Mouse (Mus musculus): ENCODE results near the gene Sst. TPM values are rescaled to one million over a fixed set of nuclear protein-coding genes. Genes with fewer than 3 reads are reported as not detected.
"Not testable (repeated sequence)": the region's sequence is repeated elsewhere in the genome, so short reads cannot be mapped to it uniquely, and the experiment has no call there.

The Sst gene
- polyA plus RNA-seq, 1 experiment from 2014 or later: 66.4 TPM

GRCm38 (mm10) chr16:23908076-23909014 lies 17.6 kb upstream of the Sst start:
- not testable (repeated sequence) for H3K4me1 ChIP-seq; ATAC-seq (ENCODE audit: low FRiP score); H3K9ac ChIP-seq; H3K9me3 ChIP-seq (replicated peaks); H3K4me2 ChIP-seq (replicated peaks); H3K27me3 ChIP-seq; H3K4me3 ChIP-seq; H3K36me3 ChIP-seq; H3K27ac ChIP-seq
- WGBS: 89% methylated on average over 9 of the region's 9 CpGs

- not testable (repeated sequence) for H3K9ac ChIP-seq; H3K27ac ChIP-seq; ATAC-seq (ENCODE audit: low FRiP score); H3K4me2 ChIP-seq (replicated peaks); H3K4me3 ChIP-seq; H3K4me1 ChIP-seq; H3K27me3 ChIP-seq; H3K9me3 ChIP-seq (replicated peaks); H3K36me3 ChIP-seq
- WGBS: 85% methylated on average over 3 of the region's 3 CpGs
Measured at GRCm38 (mm10) chr16:23906586-23906985, 15.8 kb upstream of the Sst start.

GRCm38 (mm10) chr16:23901411-23901810 lies 10.7 kb upstream of the Sst start:
- Histone ChIP-seq H3K4me3 (no peak overlapping the region), H3K4me2 (replicated peaks) (no peak overlapping the region), H3K9me3 (replicated peaks) (no peaks in the 10 kb centered on the region), H3K9ac (no peak overlapping the region), H3K27me3 (no peaks in the 10 kb centered on the region; the same call in 1 of the 2 replicates), H3K4me1 (peaks cover 15% of the 10 kb centered on the region), H3K27ac (no peak overlapping the region), H3K36me3 (no peaks in the 10 kb centered on the region)
- no peak for ATAC-seq (ENCODE audit: low FRiP score)
- 86% methylated on average over 7 of the region's 7 CpGs for WGBS

- H3K9me3 ChIP-seq (replicated peaks): no peaks in the 10 kb centered on the region
- no peak overlapping the region for H3K4me2 ChIP-seq (replicated peaks)
- no peaks in the 10 kb centered on the region for H3K36me3 ChIP-seq
- H3K4me3 ChIP-seq: no peak overlapping the region
- H3K27me3 ChIP-seq: peaks cover under 1% of the 10 kb centered on the region; the same call in 1 of the 2 replicates
- H3K27ac ChIP-seq: no peak overlapping the region
- no peak for ATAC-seq (ENCODE audit: low FRiP score)
- peaks cover 15% of the 10 kb centered on the region for H3K4me1 ChIP-seq
- no peak overlapping the region for H3K9ac ChIP-seq
- 82% methylated on average over 4 of the region's 4 CpGs for WGBS
Measured at GRCm38 (mm10) chr16:23900061-23900460, 9.3 kb upstream of the Sst start.

GRCm38 (mm10) chr16:23898840-23899239 lies 8.1 kb upstream of the Sst start:
- Histone ChIP-seq H3K27me3 (peaks cover 5% of the 10 kb centered on the region; the same call in 1 of the 2 replicates), H3K9me3 (replicated peaks) (no peaks in the 10 kb centered on the region), H3K36me3 (no peaks in the 10 kb centered on the region), H3K9ac (no peak overlapping the region), H3K4me1 (peaks cover 15% of the 10 kb centered on the region), H3K27ac (no peak overlapping the region), H3K4me3 (no peak overlapping the region), H3K4me2 (replicated peaks) (peak overlapping the region; percentile 53)
- ATAC-seq (ENCODE audit: low FRiP score): peak; percentile 86
- 16% methylated on average over 12 of the region's 12 CpGs for WGBS

- H3K4me1 ChIP-seq: peaks cover 15% of the 10 kb centered on the region
- H3K27ac ChIP-seq: peak overlapping the region; percentile 17; the same call in 1 of the 2 replicates
- H3K4me3 ChIP-seq: peak overlapping the region; percentile 13; the same call in 1 of the 2 replicates
- H3K36me3 ChIP-seq: no peaks in the 10 kb centered on the region
- H3K4me2 ChIP-seq (replicated peaks): peak overlapping the region; percentile 53
- H3K9me3 ChIP-seq (replicated peaks): no peaks in the 10 kb centered on the region
- 12% methylated on average over 15 of the region's 15 CpGs for WGBS
- H3K27me3 ChIP-seq: peaks cover 5% of the 10 kb centered on the region; the same call in 1 of the 2 replicates
- peak; percentile 88 for ATAC-seq (ENCODE audit: low FRiP score)
- 0 out of 2 replicates have a peak overlapping the region, but pooled peaks have one; percentile 4 for H3K9ac ChIP-seq
Measured at GRCm38 (mm10) chr16:23897984-23898586, 7.3 kb upstream of the Sst start.

GRCm38 (mm10) chr16:23897486-23897885 lies 6.7 kb upstream of the Sst start:
- no peaks in the 10 kb centered on the region for H3K9me3 ChIP-seq (replicated peaks)
- peak overlapping the region; percentile 53 for H3K4me2 ChIP-seq (replicated peaks)
- H3K27ac ChIP-seq: no peak overlapping the region; the same call in 1 of the 2 replicates
- no peaks in the 10 kb centered on the region for H3K36me3 ChIP-seq
- no peak overlapping the region for H3K4me3 ChIP-seq
- H3K9ac ChIP-seq: no peak overlapping the region
- H3K4me1 ChIP-seq: peaks cover 15% of the 10 kb centered on the region
- WGBS: 60% methylated on average over 5 of the region's 5 CpGs
- H3K27me3 ChIP-seq: peaks cover 5% of the 10 kb centered on the region; the same call in 1 of the 2 replicates
- 0 out of 2 replicates have a peak, but pooled peaks have one; percentile 17 for ATAC-seq (ENCODE audit: low FRiP score)

GRCm38 (mm10) chr16:23895135-23895534 lies 4.4 kb upstream of the Sst start:
- no peak overlapping the region for H3K4me3 ChIP-seq
- no peak for ATAC-seq (ENCODE audit: low FRiP score)
- H3K4me2 ChIP-seq (replicated peaks): no peak overlapping the region
- no peak overlapping the region for H3K27ac ChIP-seq
- peaks cover 29% of the 10 kb centered on the region for H3K27me3 ChIP-seq
- 91% methylated on average over 3 of the region's 3 CpGs for WGBS
- H3K36me3 ChIP-seq: no peaks in the 10 kb centered on the region
- H3K9me3 ChIP-seq (replicated peaks): no peaks in the 10 kb centered on the region
- H3K9ac ChIP-seq: no peak overlapping the region
- H3K4me1 ChIP-seq: peaks cover 20% of the 10 kb centered on the region

GRCm38 (mm10) chr16:23890151-23890550 lies 607 bp downstream of the Sst start:
- Histone ChIP-seq H3K36me3 (no peaks in the 10 kb centered on the region), H3K9me3 (replicated peaks) (no peaks in the 10 kb centered on the region), H3K4me1 (peaks cover 14% of the 10 kb centered on the region), H3K4me2 (replicated peaks) (peak overlapping the region; percentile 53), H3K27ac (no peak overlapping the region), H3K4me3 (peak overlapping the region; percentile 32), H3K27me3 (peaks cover 36% of the 10 kb centered on the region), H3K9ac (peak overlapping the region; percentile 27; the same call in 1 of the 2 replicates)
- no peak for ATAC-seq (ENCODE audit: low FRiP score)
- 6% methylated on average over 9 of the region's 9 CpGs for WGBS

- Histone ChIP-seq H3K36me3 (no peaks in the 10 kb centered on the region), H3K9ac (no peak overlapping the region), H3K27ac (peak overlapping the region; percentile 55; the same call in 1 of the 2 replicates), H3K4me2 (replicated peaks) (no peak overlapping the region), H3K9me3 (replicated peaks) (no peaks in the 10 kb centered on the region), H3K4me1 (peaks cover 14% of the 10 kb centered on the region), H3K4me3 (no peak overlapping the region), H3K27me3 (peaks cover 31% of the 10 kb centered on the region)
- WGBS: 46% methylated on average over 10 of the region's 10 CpGs
- ATAC-seq (ENCODE audit: low FRiP score): peak; percentile 58; the same call in 1 of the 2 replicates
Measured at GRCm38 (mm10) chr16:23887910-23888579, 2.7 kb downstream of the Sst start.

- H3K9ac ChIP-seq: no peak overlapping the region
- H3K4me1 ChIP-seq: peaks cover 10% of the 10 kb centered on the region
- no peak for ATAC-seq (ENCODE audit: low FRiP score)
- H3K36me3 ChIP-seq: no peaks in the 10 kb centered on the region
- no peak overlapping the region for H3K27ac ChIP-seq
- H3K4me2 ChIP-seq (replicated peaks): no peak overlapping the region
- no peak overlapping the region for H3K4me3 ChIP-seq
- H3K9me3 ChIP-seq (replicated peaks): no peaks in the 10 kb centered on the region
- 68% methylated on average over 12 of the region's 12 CpGs for WGBS
- peaks cover 7% of the 10 kb centered on the region for H3K27me3 ChIP-seq
Measured at GRCm38 (mm10) chr16:23885098-23885497, 5.7 kb downstream of the Sst start.

GRCm38 (mm10) chr16:23855242-23855641 lies 35.5 kb downstream of the Sst start:
- Histone ChIP-seq H3K27ac (no peak overlapping the region), H3K9ac (no peak overlapping the region), H3K4me1 (no peaks in the 10 kb centered on the region), H3K9me3 (replicated peaks) (no peaks in the 10 kb centered on the region), H3K27me3 (no peaks in the 10 kb centered on the region), H3K4me2 (replicated peaks) (no peak overlapping the region), H3K36me3 (no peaks in the 10 kb centered on the region), H3K4me3 (no peak overlapping the region)
- 77% methylated on average over 1 of the region's 1 CpGs for WGBS
- no peak for ATAC-seq (ENCODE audit: low FRiP score)
